Mouse (Mus musculus) splenic B cell, adult 2 months (primary cell): ENCODE results near the gene Atp6v0b.

ENCODE experiments used
- DNase-seq: peaks from one replicate; pipeline ENCODE4 v3.0.0-alpha.2; 2011; ENCODE audit warnings: low read depth, low spot score
- H3K27me3 ChIP-seq: 2 replicates; pipeline ENCODE4 v1.6.1; 2012; ENCODE audit warnings: mild to moderate bottlenecking, low read length, moderate library complexity, mixed read lengths; ENCODE audit not compliant: control insufficient read depth, poor library complexity, insufficient read depth, severe bottlenecking
- H3K36me3 ChIP-seq: 2 replicates; pipeline ENCODE4 v1.6.1; 2012; ENCODE audit warnings: mild to moderate bottlenecking, low read length, moderate library complexity, mixed read lengths; ENCODE audit not compliant: control insufficient read depth, poor library complexity, insufficient read depth, severe bottlenecking

Atp6v0b gene

GRCm38 (mm10) chr4:117846261-117846660 lies 40.9 kb downstream of the Atp6v0b start:
- Histone ChIP-seq H3K36me3 (no peaks in the 10 kb centered on the region), H3K27me3 (no peaks in the 10 kb centered on the region)
- DNase-seq: no peak

- Histone ChIP-seq H3K36me3 (no peaks in the 10 kb centered on the region), H3K27me3 (no peaks in the 10 kb centered on the region)
- DNase-seq: no peak
Measured at GRCm38 (mm10) chr4:117845316-117845715, 41.8 kb downstream of the Atp6v0b start.

GRCm38 (mm10) chr4:117844467-117844866 lies 42.7 kb downstream of the Atp6v0b start:
- Histone ChIP-seq H3K27me3 (no peaks in the 10 kb centered on the region), H3K36me3 (no peaks in the 10 kb centered on the region)
- DNase-seq: no peak

- no peak for DNase-seq
- no peaks in the 10 kb centered on the region for H3K36me3 ChIP-seq
- no peaks in the 10 kb centered on the region for H3K27me3 ChIP-seq
Measured at GRCm38 (mm10) chr4:117843101-117843500, 44.0 kb downstream of the Atp6v0b start.

GRCm38 (mm10) chr4:117841566-117841965 lies 45.6 kb downstream of the Atp6v0b start:
- no peak for DNase-seq
- Histone ChIP-seq H3K27me3 (no peaks in the 10 kb centered on the region), H3K36me3 (no peaks in the 10 kb centered on the region)

GRCm38 (mm10) chr4:117840821-117841220 lies 46.3 kb downstream of the Atp6v0b start:
- no peak for DNase-seq
- H3K27me3 ChIP-seq: no peaks in the 10 kb centered on the region
- no peaks in the 10 kb centered on the region for H3K36me3 ChIP-seq

- no peaks in the 10 kb centered on the region for H3K36me3 ChIP-seq
- H3K27me3 ChIP-seq: no peaks in the 10 kb centered on the region
- DNase-seq: no peak
Measured at GRCm38 (mm10) chr4:117839366-117839765, 47.8 kb downstream of the Atp6v0b start.

- Histone ChIP-seq H3K27me3 (no peaks in the 10 kb centered on the region), H3K36me3 (no peaks in the 10 kb centered on the region)
- DNase-seq: no peak
Measured at GRCm38 (mm10) chr4:117837271-117837670, 49.9 kb downstream of the Atp6v0b start.

- no peaks in the 10 kb centered on the region for H3K36me3 ChIP-seq
- DNase-seq: peak; percentile 85
Measured at GRCm38 (mm10) chr4:117836204-117836767, 50.8 kb downstream of the Atp6v0b start.

GRCm38 (mm10) chr4:117835531-117836111 lies 51.5 kb downstream of the Atp6v0b start:
- DNase-seq: peak; percentile 35
- Histone ChIP-seq H3K27me3 (no peaks in the 10 kb centered on the region), H3K36me3 (no peaks in the 10 kb centered on the region)

More at GRCm38 (mm10) chr4:117836204-117836767, 50.8 kb downstream of the Atp6v0b start:
- H3K27me3 ChIP-seq: no peaks in the 10 kb centered on the region

- no peaks in the 10 kb centered on the region for H3K36me3 ChIP-seq
- DNase-seq: peak; percentile 22
- H3K27me3 ChIP-seq: no peaks in the 10 kb centered on the region
Measured at GRCm38 (mm10) chr4:117834845-117835530, 52.1 kb downstream of the Atp6v0b start.

GRCm38 (mm10) chr4:117834457-117834844 lies 52.7 kb downstream of the Atp6v0b start, which contains the start of gene Slc6a9:
Gene Slc6a9, plus strand, starts transcription at chr4:117834506.
- Histone ChIP-seq H3K36me3 (no peaks in the 10 kb centered on the region), H3K27me3 (no peaks in the 10 kb centered on the region)
- no peak for DNase-seq
